Mouse (Mus musculus): ENCODE measurements at regions not wholly inside any gene's neighbourhood (a gene's known extent, or its start where the extent isn't known, plus 50 kb on each side); places are given as distances from the start of the nearest gene placed in this dataset.

DNA sequence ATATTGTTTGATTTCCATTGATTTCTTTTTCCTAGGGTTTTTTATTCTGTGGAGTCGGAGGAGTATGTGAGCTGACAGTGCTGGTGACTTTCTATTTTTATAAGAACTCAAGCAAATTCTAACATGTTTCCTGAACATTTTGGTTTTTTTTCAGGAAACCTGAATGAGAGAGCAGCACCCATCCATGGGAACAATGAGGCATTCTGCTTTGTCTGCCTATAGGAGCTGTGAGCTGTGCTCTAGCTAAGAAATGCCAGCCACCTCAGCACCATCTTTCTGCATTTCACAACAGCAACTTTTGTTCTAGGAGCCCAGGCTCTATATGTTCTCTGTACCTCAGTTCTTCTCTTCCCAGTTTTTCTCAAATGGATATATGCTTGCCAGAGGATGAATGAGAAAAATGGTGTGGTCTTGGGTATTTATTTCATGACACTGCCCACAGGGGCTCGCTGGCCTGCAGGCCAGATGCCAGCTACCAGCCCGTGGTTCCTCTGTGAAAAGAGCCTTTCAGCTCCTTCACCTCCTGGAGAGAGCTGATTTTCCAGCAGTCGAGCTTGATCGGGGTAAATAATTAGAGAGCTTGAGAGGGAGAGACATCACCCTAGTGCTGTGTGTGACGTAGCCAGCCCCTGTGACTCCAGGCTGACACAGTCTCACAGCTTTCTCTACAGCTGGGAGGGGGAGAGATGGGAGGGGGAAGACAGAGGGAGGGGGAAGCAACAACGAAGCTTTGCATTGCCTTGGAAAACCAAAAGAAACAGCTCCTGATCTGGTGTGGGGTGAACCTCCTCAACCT, 154.1 kb upstream of the Topaz1 start:
- WGBS: 11% methylated on average over 7 of the region's 7 CpGs
- H3K36me3 ChIP-seq: no peaks in the 10 kb centered on the region
- H3K27me3 ChIP-seq: peaks cover 35% of the 10 kb centered on the region
- no peaks in the 10 kb centered on the region for H3K9me3 ChIP-seq
- H3K4me3 ChIP-seq: no peak overlapping the region
- peaks cover 16% of the 10 kb centered on the region for H3K4me1 ChIP-seq
- ATAC-seq (ENCODE audit: insufficient number of reproducible peaks, insufficient read depth, low FRiP score, low TSS enrichment): no peak; the same call in 1 of the 2 replicates
- no peak overlapping the region for H3K9ac ChIP-seq
- 0 out of 2 replicates have a peak overlapping the region, but pooled peaks have one; percentile 17 for H3K4me2 ChIP-seq (replicated peaks)
- H3K27ac ChIP-seq: no peak overlapping the region

DNA sequence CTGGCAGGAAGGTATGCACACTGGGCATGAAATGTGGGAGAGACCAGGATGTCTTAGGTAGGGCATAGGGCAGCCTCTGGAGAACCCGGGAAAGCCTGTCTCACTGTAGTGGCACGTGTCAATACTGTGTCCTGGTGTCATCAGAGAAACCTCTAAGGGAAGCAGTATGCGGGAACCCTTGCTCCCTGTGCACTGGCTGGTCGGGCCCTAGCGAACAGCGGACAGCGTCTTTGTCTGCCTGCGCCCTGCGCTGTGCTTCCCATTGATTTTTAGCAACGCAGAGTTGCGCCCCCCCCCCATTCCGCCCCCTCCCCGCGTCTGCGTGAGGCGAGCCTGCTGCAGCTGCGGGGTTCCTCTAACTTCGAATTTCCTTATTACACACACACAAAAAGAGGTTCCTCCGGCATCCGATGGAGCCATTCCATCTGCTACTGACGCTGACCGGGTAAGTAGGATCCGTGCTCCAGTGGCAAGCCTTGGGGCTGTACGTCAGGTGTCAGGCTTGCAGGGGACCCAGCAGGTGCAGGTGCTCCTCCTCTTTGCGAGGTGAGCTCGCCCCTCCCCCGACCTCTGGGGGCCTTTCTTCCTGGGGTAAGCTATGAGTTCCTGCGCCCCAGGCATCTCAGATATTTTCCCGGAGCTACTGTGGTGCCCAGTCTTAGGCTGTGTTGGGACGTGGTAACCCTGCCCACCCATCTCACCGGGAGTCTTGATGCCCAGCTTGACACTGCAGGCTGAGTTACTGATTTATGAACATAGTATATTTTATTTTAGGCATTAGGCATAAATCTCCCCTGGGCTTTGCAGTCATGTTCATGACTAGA, 151.8 kb upstream of the Topaz1 start:
- 0 out of 2 replicates have a peak, but pooled peaks have one; percentile 35 for ATAC-seq (ENCODE audit: insufficient number of reproducible peaks, insufficient read depth, low FRiP score, low TSS enrichment)
- Histone ChIP-seq H3K27ac (no peak overlapping the region), H3K4me1 (peaks cover 16% of the 10 kb centered on the region), H3K4me3 (peak overlapping the region; percentile 17), H3K9ac (no peak overlapping the region), H3K4me2 (replicated peaks) (peak overlapping the region; percentile 38), H3K27me3 (peaks cover 35% of the 10 kb centered on the region), H3K36me3 (no peaks in the 10 kb centered on the region), H3K9me3 (no peaks in the 10 kb centered on the region)
- WGBS: 3% methylated on average over 29 of the region's 31 CpGs

DNA sequence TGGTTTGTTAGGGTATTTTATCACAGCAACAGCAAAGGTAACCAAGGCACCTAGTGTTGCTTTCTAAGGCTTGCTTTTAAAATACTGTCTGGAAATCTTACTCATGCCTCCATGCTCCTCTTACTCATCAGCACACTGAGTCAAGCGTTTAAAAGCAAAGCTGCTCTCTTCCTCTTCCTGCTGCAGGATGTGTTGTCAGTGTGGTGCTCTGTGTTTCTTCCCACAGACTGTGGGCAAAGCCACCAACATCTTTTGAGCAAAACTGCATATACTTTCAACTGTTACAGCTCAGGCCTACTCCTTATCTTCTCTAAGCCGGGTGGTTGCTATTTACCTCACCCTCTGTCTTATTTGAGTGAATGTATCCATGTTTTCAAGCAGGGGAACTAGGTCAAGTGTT, 144.0 kb upstream of the Topaz1 start:
- no peak for ATAC-seq (ENCODE audit: insufficient number of reproducible peaks, insufficient read depth, low FRiP score, low TSS enrichment)

DNA sequence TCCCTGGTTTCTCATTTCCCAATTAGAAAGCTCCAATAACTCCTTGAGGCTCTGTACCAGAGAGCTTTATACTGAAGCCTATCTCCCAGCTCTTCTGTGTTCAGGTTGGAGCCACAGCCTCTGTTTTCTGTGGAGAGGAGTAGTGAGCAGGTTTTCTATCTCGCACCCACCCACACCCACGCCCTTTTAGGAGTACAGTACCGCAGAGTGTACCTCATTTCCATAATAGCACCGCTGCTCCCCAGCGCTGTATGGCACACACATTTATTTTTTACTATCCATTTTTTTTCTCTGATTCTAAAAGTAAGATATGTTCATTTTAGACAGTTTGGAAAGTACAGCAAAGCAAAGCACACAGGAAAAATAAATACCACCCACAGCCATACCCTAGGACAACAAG, 137.5 kb upstream of the Topaz1 start:
- Histone ChIP-seq H3K4me1 (no peaks in the 10 kb centered on the region), H3K36me3 (no peaks in the 10 kb centered on the region), H3K4me2 (replicated peaks) (no peak overlapping the region), H3K9me3 (no peaks in the 10 kb centered on the region), H3K27me3 (no peaks in the 10 kb centered on the region), H3K4me3 (no peak overlapping the region), H3K27ac (no peak overlapping the region), H3K9ac (no peak overlapping the region)
- ATAC-seq (ENCODE audit: insufficient number of reproducible peaks, insufficient read depth, low FRiP score, low TSS enrichment): no peak
- WGBS: 94% methylated on average over 5 of the region's 5 CpGs

More for the DNA sequence above, 144.0 kb upstream of the Topaz1 start:
- Histone ChIP-seq H3K4me1 (no peaks in the 10 kb centered on the region), H3K27ac (no peak overlapping the region), H3K4me2 (replicated peaks) (no peak overlapping the region), H3K9me3 (no peaks in the 10 kb centered on the region), H3K9ac (no peak overlapping the region), H3K36me3 (no peaks in the 10 kb centered on the region), H3K4me3 (no peak overlapping the region), H3K27me3 (no peaks in the 10 kb centered on the region)
- WGBS: 85% methylated on average over 2 of the region's 2 CpGs

DNA sequence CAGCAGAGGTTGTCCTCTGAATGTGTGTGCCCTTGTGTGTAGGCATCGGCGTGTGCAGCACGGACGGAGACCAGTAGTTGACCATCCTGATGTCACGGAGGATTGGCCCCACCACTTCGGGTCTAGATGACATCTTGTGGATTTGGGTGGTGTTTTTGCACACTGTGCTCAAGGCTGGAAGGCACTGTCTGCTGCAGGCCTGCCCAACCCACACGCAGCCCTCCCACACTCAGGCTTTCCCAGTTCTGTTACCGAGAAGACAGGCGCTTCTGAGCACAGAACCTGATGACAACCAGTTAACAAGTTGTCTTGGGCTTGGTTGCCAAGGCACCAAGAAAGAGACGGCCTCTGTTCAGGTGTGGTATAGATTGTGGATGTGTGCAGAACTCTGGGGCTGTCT, 136.2 kb upstream of the Topaz1 start:
- no peak overlapping the region for H3K4me2 ChIP-seq (replicated peaks)
- ATAC-seq (ENCODE audit: insufficient number of reproducible peaks, insufficient read depth, low FRiP score, low TSS enrichment): no peak
- no peak overlapping the region for H3K27ac ChIP-seq
- H3K9ac ChIP-seq: no peak overlapping the region
- H3K9me3 ChIP-seq: no peaks in the 10 kb centered on the region
- 90% methylated on average over 10 of the region's 10 CpGs for WGBS
- H3K36me3 ChIP-seq: no peaks in the 10 kb centered on the region
- no peaks in the 10 kb centered on the region for H3K4me1 ChIP-seq
- H3K27me3 ChIP-seq: no peaks in the 10 kb centered on the region
- H3K4me3 ChIP-seq: no peak overlapping the region

DNA sequence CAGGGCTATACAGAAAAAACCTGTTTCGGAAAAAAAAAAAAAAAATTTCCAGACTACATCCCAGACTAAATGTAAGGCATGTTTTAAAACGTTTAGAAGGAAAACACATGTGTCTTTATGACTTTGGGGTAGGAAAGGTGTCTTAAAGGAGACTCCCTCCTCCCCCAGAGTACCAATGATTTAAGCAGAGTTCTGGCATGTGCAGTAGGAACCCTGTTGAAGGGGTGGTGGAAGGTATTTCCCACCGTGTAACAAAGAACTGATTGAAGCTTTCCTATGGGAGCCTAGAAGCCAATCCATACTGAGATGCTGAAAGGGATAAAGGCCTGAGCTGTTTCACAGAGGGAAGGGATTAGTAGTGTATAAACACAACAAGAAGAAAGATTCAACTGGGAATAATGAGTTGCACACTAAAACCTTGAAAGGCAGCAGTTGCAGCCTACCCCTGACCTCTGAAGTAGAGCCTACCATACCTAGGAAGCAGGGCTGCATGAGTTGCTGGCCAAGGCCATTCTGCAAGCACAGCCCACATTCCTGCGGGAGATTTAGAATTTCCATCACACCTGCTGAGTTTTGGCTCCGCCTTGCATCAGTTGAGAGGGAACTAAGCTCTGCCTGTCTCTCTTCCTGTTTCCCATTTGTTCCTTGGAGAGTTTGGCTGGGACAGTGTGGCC, 132.4 kb upstream of the Topaz1 start:
- no peak for ATAC-seq (ENCODE audit: insufficient number of reproducible peaks, insufficient read depth, low FRiP score, low TSS enrichment)
- no peaks in the 10 kb centered on the region for H3K27me3 ChIP-seq
- no peak overlapping the region for H3K4me2 ChIP-seq (replicated peaks)
- H3K27ac ChIP-seq: no peak overlapping the region
- no peak overlapping the region for H3K4me3 ChIP-seq
- no peak overlapping the region for H3K9ac ChIP-seq
- no peaks in the 10 kb centered on the region for H3K4me1 ChIP-seq
- no peaks in the 10 kb centered on the region for H3K36me3 ChIP-seq
- WGBS: 19% methylated on average over 5 of the region's 5 CpGs
- no peaks in the 10 kb centered on the region for H3K9me3 ChIP-seq

DNA sequence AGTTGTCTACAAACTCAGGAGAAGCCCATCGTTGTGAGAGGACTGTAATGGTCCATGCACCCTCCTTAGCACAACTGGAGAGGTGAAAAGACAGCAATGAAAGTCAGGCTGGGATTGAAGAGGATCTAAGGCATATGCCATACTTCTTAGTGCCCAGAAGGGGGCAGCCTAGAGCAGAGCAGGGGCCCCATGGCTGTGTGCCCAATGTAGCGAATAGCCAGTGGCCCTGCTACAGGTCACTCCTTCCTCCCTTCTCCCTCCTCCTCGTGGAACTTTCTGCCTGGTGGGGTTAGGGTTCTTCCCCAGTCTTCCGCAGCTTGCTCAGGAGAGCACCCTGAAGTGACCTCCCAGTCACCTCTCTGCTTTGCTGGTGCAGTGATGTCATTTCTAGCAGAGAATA, 131.8 kb upstream of the Topaz1 start:
- Histone ChIP-seq H3K9me3 (no peaks in the 10 kb centered on the region), H3K4me3 (no peak overlapping the region), H3K27me3 (no peaks in the 10 kb centered on the region), H3K4me1 (no peaks in the 10 kb centered on the region), H3K4me2 (replicated peaks) (no peak overlapping the region), H3K9ac (no peak overlapping the region), H3K36me3 (no peaks in the 10 kb centered on the region), H3K27ac (no peak overlapping the region)
- 0 out of 2 replicates have a peak, but pooled peaks have one; percentile 47 for ATAC-seq (ENCODE audit: insufficient number of reproducible peaks, insufficient read depth, low FRiP score, low TSS enrichment)
- WGBS: 14% methylated on average over 4 of the region's 4 CpGs

DNA sequence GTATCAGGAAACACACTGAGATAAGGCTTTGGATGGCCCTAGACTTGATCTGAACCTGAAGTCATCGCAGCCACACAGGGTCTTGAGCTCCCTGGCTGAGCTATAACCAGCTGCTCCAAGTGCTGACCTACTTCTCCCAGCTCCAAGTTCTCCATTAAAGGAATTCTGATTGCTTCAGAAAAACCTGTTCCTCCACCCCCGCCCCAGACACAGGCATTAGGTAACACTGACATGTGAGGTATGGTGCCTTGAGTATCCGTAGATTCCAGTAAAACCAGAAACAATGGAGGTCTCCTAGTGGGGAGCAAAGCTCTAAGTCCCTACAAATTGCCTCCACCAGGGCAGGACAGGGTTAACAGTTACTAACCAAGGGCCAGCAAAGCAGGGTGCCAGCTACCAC, 129.4 kb upstream of the Topaz1 start:
- no peak overlapping the region for H3K4me3 ChIP-seq
- H3K27me3 ChIP-seq: no peaks in the 10 kb centered on the region
- WGBS: 40% methylated on average over 3 of the region's 3 CpGs
- H3K9me3 ChIP-seq: no peaks in the 10 kb centered on the region
- ATAC-seq (ENCODE audit: insufficient number of reproducible peaks, insufficient read depth, low FRiP score, low TSS enrichment): no peak
- no peaks in the 10 kb centered on the region for H3K36me3 ChIP-seq
- H3K27ac ChIP-seq: no peak overlapping the region
- H3K4me2 ChIP-seq (replicated peaks): no peak overlapping the region
- H3K4me1 ChIP-seq: no peaks in the 10 kb centered on the region
- no peak overlapping the region for H3K9ac ChIP-seq

DNA sequence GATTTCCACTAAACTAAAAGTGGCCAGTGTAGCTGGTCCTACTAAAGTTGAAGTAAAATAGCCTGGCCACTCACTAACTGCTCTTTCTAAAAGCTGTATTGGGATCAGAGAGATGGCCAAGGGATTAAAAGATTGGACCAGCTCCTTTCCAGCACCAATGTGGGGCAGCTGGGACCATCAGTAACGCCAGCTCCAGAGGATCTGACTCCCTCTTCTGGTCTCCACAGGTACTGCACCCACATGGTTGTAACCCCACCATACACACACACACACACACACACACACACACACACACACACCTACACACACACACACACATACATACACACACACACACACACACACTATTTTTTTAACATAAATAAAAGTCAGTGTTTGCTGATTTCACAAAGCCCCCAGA, 122.1 kb upstream of the Topaz1 start:
- H3K9me3 ChIP-seq: no peaks in the 10 kb centered on the region
- no peak overlapping the region for H3K4me3 ChIP-seq
- H3K27ac ChIP-seq: no peak overlapping the region
- 92% methylated on average over 1 of the region's 1 CpGs for WGBS
- H3K36me3 ChIP-seq: no peaks in the 10 kb centered on the region
- no peak overlapping the region for H3K9ac ChIP-seq
- ATAC-seq (ENCODE audit: insufficient number of reproducible peaks, insufficient read depth, low FRiP score, low TSS enrichment): no peak
- H3K4me1 ChIP-seq: no peaks in the 10 kb centered on the region; the same call in 1 of the 2 replicates
- no peaks in the 10 kb centered on the region for H3K27me3 ChIP-seq
- H3K4me2 ChIP-seq (replicated peaks): no peak overlapping the region

DNA sequence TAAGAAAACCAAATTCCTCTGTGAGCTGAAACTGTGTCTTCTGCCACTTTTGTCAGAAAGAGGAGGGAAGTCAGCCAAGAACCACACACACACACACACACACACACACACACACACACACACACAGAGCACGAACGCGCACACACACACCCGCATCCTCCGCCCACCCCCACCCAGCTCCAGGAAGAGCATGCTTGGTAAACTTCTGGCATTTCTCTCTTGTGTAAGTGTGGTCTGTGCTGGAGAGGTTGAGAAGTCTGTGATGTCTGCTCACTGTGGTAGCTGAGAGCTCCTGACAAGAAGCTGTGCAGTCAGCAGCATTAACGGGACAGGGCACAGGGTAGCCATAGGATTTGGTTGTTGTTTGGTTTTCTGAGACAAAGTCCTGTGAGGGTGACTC, 120.8 kb upstream of the Topaz1 start:
- Histone ChIP-seq H3K9ac (no peak overlapping the region), H3K4me1 (no peaks in the 10 kb centered on the region; the same call in 1 of the 2 replicates), H3K27me3 (no peaks in the 10 kb centered on the region), H3K4me3 (no peak overlapping the region), H3K4me2 (replicated peaks) (no peak overlapping the region), H3K9me3 (no peaks in the 10 kb centered on the region), H3K27ac (no peak overlapping the region), H3K36me3 (no peaks in the 10 kb centered on the region)
- no peak for ATAC-seq (ENCODE audit: insufficient number of reproducible peaks, insufficient read depth, low FRiP score, low TSS enrichment)
- 77% methylated on average over 6 of the region's 6 CpGs for WGBS

DNA sequence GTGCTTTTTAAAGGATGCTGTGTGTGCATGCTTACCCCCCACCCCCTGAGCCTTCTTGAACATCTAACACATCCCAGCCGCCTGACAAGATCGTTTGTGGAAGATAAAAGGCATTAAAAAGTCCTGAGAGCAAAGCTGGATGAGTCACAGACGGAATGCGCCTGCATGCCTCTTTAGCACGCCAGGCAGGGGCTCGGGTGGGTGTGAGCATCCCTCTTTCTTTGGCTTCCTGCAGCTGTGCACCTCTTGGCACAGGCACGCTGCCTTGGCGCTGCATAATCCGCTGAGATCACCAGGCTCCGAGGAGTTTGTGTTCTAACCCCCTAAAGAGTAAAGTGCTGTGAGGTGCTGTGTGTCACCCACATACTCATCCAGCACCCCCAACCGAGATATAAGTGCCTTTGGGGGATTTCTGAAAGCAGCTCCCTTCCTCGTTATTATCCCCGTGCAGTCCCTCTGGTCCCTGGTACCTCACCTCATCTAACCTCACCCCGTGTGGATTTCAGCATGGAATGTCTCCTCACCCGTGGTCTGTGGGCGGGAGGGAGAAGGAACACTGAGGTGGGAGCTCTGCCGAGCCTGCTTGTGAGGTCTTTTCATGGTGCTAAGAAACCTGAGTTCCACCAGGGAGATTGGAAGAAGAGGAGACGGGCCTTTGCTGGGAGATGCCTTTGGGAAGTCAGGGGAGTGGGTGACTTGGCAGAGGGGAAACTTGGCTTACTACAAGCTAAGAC, 117.8 kb upstream of the Topaz1 start:
- H3K9ac ChIP-seq: no peak overlapping the region
- no peaks in the 10 kb centered on the region for H3K27me3 ChIP-seq
- no peaks in the 10 kb centered on the region for H3K36me3 ChIP-seq
- H3K9me3 ChIP-seq: no peaks in the 10 kb centered on the region
- no peak overlapping the region for H3K27ac ChIP-seq
- no peak for ATAC-seq (ENCODE audit: insufficient number of reproducible peaks, insufficient read depth, low FRiP score, low TSS enrichment)
- H3K4me2 ChIP-seq (replicated peaks): no peak overlapping the region
- no peaks in the 10 kb centered on the region; the same call in 1 of the 2 replicates for H3K4me1 ChIP-seq
- no peak overlapping the region for H3K4me3 ChIP-seq
- 36% methylated on average over 18 of the region's 18 CpGs for WGBS
